Mouse (Mus musculus): ENCODE measurements around the gene Jph2.
"Not testable (repeated sequence)": the region's sequence is repeated elsewhere in the genome, so short reads cannot be mapped to it uniquely, and the experiment has no call there.

Jph2 gene

DNA sequence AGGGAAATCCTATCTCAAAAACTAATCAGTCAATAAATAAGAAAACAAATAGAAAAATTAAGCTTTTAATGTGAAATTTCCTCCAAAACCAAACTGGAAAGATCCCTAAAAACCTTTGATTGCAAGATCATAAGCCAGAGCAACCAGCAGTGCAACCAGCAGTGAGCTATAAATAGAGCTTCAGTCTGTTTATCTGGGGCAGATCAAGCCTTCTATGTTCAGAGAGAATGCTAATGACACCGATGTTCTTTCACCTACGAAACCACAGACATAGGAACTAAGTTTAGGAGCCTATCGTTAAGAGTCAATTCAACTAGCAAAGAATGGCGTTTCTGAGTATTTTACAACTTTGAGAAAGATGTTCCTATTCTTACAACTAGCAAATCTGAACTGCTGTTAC is 14.0 kb upstream of the Jph2 start:
- no peak for DNase-seq (ENCODE audit: low spot score in 2 of 2)

DNA sequence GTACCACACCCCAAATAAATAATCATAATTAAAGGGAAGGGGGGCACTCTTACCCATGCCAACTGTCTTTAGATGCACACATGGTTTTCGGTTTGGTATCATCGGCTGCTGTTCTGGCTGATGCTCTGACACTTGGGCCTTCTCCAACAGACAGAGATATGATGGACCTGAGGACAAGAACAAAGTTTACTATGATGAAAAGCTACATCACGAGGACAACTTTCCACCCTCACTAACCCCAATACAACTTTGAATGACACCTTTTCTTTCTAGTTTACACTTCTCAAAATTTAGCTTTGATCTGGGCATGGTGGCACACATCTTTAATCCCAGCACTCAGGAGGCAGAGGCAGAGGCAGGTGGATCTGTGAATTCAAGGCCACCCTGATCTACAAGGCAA is 13.6 kb upstream of the Jph2 start:
- not testable (repeated sequence) for DNase-seq (ENCODE audit: low spot score in 2 of 2)

DNA sequence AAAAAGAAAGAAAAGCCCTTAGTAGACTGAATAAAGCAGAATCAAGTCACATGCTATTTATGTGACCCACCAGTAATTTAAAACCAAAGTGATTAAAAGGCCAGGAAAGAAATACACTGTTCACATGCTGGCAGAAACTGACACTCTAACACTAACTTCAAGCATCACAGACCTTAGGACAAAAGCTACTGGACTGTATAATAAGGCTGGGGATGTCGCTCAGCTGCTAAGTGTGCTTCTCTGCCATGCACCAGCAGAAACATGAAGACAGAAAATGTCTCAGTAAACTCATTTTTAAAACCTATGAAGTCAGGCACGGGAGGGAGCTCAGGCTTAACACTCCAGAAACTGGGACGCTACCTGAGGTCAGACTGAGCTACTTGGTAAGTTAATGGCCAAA is 12.4 kb upstream of the Jph2 start:
- no peak for DNase-seq (ENCODE audit: low spot score in 2 of 2)

DNA sequence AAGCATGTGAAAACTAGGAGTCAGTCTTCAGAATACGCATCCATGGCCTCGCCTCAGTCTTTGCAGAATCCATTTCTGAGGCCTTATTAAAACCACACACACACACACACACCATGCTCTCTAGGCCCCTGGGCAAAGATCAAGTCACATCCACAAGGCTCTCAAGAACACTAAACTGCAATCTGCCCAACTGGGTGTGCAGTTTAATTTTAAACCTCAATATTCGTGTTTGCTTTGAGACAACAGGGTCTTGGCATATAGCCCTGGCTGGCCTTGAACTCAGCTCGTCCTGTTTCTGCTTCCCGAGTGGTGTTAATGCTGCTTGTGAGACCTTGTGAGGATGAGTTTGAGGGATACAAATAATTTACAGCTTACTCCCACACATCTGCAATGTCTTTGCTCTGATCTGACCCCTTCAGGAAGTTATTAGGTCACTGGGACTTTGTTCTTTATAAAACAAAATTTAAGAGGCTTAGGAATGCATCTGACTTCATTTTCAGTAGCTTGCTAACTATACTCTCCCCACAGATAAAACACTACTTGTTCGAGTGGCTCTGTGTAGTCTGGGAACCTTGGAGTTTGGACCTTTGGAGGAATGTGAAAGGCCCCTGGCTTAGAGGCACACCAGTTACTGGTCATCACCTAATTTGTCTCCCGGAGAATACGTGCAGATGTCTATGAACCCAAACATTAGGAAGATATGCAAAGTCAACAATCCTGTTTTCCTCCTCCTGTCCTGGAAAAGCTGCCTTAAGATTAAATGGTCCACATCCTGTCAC is 6.4 kb upstream of the Jph2 start:
- no peak for DNase-seq (ENCODE audit: low spot score in 2 of 2)

- peak; percentile 33 to 93 for DNase-seq (ENCODE audit: low spot score in 2 of 2)
Observed at GRCm38 (mm10) chr2:163401221-163401620, 3.4 kb upstream of the Jph2 start.

- DNase-seq (ENCODE audit: low spot score in 2 of 2), result no peak
Observed at GRCm38 (mm10) chr2:163399222-163399621, 1.4 kb upstream of the Jph2 start.

DNA sequence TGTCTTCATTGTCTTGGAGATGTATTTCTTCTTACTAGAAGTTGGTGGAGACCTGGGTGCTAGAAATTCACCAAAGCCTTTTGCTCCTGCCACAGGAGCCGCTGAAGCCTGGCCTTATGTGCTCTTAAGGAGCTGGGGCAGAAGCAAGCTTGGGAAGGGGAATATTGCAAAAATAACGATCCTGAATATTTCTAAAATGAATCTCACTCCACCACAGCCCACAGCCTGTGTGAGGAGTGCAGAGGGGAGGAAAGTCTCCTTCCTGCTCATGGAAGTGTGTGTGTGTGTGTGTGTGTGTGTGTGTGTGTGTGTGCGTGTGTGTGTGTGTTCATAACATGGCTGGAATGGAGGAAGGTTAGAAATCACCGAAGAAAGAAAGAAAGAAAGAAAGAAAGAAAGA is 977 bp upstream of the Jph2 start:
- no peak for DNase-seq (ENCODE audit: low spot score in 2 of 2)

- no peak for DNase-seq (ENCODE audit: low spot score in 2 of 2)
Observed at GRCm38 (mm10) chr2:163397071-163397470, 722 bp downstream of the Jph2 start.

- DNase-seq (ENCODE audit: low spot score in 2 of 2), result no peak
Observed at GRCm38 (mm10) chr2:163394977-163395376, 2.8 kb downstream of the Jph2 start.

DNA sequence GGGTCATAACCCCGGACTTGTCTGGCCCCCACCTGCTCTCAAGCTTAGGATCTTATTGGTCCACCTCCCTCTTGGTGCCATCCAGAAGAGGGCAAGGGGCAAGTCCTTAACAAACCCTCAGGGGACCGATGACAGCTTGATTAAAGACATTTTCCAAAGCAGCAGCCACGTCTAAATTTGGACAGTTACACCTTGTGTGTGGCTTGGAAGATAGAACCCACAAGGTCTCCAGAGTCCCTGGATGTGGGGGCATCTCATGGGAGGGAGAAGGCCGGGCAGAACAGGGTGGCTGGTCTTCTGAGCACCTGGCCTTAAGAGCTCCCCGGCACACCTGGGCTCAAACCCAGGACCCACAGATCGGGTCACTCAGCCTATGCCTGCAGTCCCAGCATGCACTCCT is 3.8 kb downstream of the Jph2 start:
- DNase-seq (ENCODE audit: low spot score in 2 of 2), result no peak

DNA sequence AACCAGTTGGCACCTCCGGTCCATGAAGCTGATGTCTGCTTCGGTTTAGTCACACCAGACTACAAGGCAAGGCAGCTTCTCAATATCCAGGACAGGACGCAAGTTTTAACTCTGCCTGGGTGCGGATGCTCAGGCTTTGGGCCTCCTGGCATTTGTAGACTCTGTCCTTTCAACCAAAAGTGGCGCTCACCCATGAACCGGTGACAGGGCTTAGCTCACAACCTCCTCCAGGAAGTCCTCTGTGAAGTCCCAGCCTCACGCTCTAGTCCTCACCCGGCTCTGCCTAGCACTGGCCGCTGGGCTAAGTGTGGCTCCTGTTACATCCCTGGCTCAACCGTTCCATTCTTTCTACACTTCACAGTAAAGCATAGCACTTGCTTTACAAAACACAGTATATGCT is 4.6 kb downstream of the Jph2 start:
- DNase-seq (ENCODE audit: low spot score in 2 of 2), result no peak

GRCm38 (mm10) chr2:163392436-163392835 is 5.4 kb downstream of the Jph2 start:
- no peak for DNase-seq (ENCODE audit: low spot score in 2 of 2)

DNA sequence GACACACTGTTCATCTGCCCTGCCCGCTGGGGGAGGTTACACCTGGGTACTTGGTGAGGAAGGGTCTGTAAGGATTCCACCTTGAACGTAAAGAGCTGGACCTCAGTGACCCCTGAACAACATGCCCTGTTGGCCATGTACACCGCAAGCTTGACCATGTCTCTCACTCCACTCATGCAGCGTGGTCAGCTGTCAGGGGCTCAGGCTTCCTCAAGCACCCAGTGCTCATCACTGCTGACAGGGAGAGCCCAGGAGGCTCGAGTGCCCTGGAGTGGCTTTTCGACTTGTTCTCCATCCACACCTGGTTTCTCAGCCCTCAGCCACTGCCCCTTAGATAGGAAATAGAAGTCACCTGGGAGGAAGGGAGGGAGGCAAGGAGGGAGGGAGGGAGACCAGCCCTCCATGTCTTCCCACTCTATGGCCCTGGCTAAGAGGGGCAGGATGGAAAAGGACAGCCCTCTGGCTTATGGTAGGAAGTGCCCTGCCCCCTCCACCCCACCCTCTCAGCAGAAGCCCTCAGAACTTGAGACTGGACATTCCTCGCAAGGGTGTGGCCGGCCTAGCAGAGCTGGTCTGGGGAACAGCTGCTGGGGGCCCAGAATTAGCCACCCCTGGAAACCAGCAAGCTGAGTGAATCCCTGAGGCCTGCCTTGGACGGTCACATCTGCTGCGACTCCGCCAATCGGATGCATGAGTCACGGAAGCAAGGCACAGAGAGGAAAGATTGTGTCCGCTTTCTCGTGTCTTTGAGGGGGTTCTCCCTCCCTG is 11.2 kb downstream of the Jph2 start:
- no peak for DNase-seq (ENCODE audit: low spot score in 2 of 2)

DNA sequence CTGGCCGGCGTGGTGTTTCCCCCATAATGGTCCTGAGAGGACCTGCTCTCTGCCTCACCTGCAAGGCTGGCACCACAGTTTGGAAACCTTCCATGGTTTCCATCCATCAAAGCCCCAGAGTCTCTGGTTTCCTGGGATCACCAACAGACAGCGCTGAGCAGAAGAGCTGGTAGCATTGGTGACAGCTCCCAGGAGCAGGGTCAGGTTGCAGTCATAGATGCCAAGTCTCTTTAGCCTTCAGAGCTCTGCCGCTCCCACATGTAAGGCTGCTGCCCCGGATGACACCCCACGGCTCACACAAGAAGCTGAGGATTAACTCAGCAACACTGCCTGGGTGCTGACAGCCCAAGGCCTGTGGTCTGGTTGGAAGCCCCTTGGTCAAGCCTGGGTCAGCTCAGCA is 12.7 kb downstream of the Jph2 start:
- DNase-seq (ENCODE audit: low spot score in 2 of 2), result no peak

GRCm38 (mm10) chr2:163381246-163381645 is 16.5 kb downstream of the Jph2 start:
- DNase-seq (ENCODE audit: low spot score in 2 of 2), result no peak

DNA sequence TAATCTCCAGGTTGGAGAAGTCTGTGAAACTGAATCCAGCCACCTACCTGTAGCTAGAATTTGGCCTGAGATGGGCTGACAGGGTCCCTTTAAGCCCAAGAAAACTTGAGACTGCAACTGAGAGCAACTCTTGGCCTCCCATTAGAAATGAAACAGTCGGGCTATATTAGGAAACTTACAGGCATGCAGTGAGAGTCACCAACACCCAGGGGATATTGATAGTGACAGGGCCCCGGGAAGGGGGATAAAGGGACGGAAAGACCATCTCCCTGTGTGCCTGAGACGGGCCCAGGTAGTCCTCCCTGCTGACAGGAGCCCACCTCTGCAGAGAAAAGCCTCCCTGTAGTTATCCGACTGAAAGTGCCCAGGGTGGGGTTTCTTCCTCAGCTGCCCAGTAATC is 18.4 kb downstream of the Jph2 start:
- no peak for DNase-seq (ENCODE audit: low spot score in 2 of 2)

DNA sequence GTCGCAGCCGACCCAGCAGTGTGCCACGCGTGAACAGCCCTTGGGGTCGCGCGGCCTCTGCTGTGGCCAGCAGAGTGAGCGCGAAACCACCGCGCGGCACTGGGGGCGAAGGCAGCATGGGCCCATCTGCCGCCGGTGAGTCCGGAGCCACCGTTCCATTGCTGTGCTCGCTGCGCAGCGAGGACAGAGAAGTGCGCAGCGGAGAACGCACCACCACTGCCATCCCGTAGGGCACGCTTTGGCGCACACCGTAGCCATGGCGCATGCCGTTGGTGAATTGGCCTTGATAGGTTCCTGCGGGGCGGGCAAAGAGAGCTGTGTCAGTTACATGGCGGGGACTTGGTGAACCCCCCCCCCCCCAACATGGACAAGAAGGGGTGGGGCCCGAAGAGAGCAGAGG is 21.7 kb downstream of the Jph2 start:
- DNase-seq (ENCODE audit: low spot score in 2 of 2), result no peak

- DNase-seq (ENCODE audit: low spot score in 2 of 2), result no peak
Observed at GRCm38 (mm10) chr2:163375468-163375867, 22.3 kb downstream of the Jph2 start.

DNA sequence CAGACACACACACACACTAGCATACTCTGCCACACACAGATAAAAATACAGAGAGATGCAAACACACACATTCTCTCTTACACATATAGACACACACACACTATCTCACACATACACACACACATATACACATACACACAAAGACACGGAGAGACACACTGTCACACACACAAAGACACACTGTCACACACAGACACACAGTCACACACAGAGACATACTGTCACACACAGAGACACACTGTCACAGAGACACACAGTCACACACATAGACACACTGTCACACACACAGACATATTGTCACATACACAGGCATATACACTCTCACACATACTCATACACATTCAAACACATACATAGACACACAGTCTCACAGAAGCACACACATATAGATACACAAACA is 25.2 kb downstream of the Jph2 start:
- DNase-seq (ENCODE audit: low spot score in 2 of 2), result no peak

GRCm38 (mm10) chr2:163370175-163370574 is 27.6 kb downstream of the Jph2 start:
- no peak for DNase-seq (ENCODE audit: low spot score in 2 of 2)

- no peak for DNase-seq (ENCODE audit: low spot score in 2 of 2)
Observed at GRCm38 (mm10) chr2:163364785-163365541, 32.8 kb downstream of the Jph2 start.

Measured in left cerebral cortex, adult 9 months (tissue).